Mouse (Mus musculus): Measurements from ENCODE around the gene Slc10a1. TPM values are rescaled to one million over a fixed set of nuclear protein-coding genes. Genes with fewer than 3 reads are reported as not detected.

Gene Slc10a1
- total RNA-seq (2021) = 6.0 TPM in 1 of 2 replicates, not detected in the other
- long read RNA-seq, transcript Slc10a1-201 (5 exons, 1,674 nt) = major isoform, 208 of 234 reads
- long read RNA-seq, partial matches to known transcripts = 12 of 234 reads
- long read RNA-seq, other reads (novel, unspliced or antisense) = 13 of 234 reads

DNA sequence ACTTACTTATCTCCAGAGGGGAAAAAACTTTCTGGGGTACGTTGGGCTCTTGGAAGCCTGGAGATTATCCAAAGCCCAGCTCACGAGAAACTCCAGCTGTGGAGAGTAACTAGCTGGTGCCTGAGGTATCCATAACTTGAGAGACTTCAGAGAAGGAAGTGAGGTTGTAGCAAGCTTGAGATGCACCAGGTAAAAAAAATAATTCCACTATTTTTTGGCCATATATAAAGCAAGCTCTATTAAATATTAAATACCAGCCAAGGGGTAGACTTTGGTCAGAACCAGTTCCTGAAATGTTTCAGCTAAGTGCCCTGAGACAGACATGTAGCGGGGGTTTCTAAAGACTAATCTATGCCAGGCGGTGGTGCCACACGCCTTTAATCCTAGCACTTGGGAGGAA is at the start of gene Slc10a1:
Gene Slc10a1 (minus strand): TSS at position 101 of the 400 bp plus-strand sequence.
- DNase-seq = no peak

DNA sequence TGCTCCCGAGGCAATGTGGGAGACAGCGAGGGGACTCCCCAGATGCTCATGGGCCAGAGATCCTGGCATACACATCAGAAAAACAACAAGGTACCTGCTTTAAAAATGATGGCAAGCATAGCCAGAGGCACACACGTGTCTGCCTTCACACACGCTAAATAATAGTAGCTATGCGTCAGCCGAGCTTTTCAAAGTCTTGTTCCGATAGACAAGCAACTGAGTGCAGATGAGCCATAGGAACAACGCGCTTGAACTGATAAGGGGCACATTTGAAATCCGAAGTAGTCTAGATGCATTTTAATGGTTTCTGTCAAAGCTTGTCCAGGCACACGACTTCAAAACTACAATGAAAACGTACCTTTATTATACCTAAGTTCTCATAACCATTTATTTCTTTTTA is 49.1 kb upstream of the Slc10a1 start:
- no peak for DNase-seq

DNA sequence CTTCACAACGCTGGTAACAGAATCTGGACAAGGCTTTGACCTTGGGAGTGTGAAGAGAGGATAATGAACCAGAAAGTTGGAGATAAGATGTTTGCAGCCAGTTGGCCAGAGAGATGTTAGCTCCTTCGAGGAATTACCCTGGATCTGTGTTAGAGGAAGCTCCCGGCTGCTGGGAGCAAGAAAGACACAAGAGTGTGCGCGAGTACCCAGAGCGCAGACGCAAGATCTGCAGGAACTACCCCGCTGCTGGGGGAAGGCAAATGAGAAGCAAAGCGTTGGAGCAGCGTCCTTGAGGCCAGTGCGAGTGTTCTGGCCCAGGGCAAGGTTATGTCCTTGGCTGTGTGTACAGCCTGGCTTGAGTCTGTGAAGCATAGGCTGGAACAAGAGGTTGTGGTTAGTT is 45.0 kb upstream of the Slc10a1 start:
- DNase-seq = peak; percentile 58

DNA sequence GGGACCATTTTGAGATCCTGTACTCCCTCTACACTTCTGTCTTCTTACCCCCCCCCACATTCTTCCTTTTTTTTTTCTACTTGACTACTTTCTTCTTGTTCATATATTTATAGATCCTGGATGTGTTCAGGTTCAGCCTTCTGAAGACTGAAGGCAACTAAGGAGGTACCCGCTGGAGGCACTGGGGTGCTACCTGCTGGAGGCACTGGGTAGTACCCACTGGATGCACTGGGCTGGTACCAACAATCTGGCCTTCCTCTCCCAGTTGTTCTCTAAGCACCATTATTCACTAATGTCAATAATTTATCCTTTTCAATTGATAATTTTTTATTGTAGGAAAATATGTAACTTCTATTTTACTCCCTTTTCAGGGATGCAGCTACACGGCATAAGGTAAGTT is 43.5 kb upstream of the Slc10a1 start:
- DNase-seq = no peak

DNA sequence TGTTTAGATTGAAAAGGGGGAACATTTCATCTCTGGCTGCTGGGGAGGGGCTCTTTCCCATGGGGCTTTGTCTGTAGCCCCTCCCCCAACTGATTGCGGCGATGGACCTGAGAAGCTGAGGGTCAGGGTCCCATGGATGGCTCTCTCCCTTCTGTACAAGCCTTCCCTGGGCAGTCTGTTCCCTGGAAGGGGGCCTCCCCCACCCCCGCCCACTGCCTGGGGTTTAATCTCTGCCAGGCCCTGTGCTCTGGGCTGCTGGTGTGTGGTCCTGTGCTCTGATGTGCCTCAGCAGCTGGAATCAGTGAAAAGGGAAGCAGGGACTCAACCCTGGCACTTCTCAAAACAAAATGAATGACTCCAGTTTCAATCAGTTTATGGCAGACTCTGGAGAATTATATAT is 41.3 kb upstream of the Slc10a1 start:
- no peak for DNase-seq

DNA sequence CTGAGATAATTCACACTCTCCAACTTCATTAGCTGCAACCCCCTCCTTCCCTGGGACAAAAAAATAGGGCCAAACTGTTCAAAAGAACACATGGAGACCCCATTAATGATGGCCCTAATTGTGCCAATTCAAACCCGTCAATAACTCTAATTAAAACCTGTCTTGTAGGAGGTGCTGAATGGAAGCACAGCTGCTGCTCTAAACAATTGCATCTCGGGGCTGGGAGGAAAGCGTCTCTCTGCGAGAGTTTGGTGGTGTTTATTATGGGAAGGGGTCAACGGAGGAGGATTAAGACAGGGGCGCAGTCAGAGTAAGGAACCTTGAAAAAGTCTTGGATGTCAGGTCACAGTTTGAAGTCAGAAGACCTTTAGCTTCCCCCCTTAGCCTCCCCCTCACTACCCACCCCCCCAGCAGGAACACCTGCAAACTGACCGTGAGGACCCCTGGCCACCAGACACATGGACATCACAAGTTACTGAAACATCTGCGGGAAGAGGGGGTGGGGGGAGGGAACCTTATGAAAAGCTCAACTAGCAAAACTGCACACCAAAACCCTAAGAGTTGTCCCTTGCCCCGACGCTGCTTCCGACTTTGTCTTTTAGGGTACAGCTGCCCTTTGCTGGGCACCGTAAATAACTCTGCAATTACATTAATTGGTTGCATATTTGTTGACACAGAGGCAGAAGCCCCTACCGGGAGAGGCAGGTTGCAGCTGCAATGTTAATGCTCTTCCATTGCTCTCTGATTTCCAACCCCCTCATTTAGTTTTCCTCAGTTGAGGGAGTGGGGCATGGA is 34.5 kb upstream of the Slc10a1 start:
- DNase-seq = no peak

DNA sequence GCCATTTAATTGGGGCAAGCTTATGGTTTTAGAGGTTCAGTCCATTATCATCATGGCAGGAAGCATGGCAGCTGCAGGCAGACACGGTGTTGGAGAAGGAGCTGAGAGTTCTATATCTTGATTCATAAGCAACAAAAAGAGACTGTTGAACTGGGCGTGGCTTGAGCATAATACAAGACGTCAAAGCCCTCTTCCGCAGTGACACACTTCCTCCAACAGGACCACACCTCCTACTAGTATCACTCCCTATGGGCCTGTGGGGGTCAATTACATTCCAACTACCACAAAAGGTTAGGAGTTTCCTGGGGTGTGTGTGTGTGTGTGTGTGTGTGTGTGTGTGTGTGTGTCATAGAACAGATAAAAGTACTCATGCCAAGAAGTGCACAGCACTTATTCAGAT is 32.4 kb upstream of the Slc10a1 start:
- no peak for DNase-seq

DNA sequence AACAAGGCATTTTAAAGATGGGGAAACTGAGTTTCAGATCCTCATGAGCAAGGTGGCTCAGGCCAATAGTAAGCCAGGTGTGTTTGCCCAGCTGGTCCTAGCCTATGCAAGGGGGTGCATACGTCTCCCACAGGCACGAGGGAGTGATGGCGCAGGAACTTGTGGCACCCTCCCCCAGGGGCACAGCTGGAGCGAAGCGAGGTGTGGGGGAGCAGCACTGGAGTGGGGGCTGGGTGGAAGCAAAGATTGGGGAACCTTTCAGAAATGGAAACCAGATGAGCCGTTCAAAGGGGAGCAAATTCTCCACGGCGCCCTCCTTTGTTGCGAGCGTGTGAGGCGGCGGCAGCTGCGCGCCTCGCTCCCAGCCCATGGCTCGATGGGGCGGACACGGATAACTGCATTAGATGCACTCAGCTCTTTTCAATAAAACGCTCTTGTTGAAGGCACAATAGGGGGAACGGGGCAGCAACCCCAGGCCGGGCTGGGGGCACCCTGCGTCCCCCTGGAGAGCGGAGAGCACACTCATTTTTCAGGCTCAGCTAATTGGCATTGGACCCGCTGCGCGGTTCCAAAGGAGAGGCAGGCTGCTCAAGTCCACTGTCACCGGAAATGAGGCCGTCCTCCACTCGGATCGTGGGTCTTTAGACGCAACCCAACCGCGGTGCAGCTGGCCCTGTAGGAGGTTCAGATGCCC is 30.2 kb upstream of the Slc10a1 start:
- no peak for DNase-seq

DNA sequence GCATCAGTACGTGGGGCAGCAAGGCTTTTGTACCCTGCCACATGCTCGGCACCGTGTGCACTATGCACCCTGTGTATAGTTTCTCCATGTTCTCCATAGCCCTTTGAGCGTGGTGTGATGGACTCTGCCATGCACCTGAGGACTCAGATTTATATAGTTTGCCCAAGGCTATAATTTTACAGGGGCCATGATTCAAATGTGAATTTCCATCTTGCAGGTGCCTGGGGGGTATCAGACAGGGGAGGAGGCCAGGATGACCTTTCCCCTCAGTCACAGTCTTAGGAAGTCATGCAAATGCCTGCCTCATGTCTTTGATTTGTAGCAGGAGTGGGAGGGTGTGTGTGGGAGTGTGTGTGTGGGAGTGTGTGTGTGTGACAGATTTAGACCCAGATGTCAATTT is 29.1 kb upstream of the Slc10a1 start:
- no peak for DNase-seq

DNA sequence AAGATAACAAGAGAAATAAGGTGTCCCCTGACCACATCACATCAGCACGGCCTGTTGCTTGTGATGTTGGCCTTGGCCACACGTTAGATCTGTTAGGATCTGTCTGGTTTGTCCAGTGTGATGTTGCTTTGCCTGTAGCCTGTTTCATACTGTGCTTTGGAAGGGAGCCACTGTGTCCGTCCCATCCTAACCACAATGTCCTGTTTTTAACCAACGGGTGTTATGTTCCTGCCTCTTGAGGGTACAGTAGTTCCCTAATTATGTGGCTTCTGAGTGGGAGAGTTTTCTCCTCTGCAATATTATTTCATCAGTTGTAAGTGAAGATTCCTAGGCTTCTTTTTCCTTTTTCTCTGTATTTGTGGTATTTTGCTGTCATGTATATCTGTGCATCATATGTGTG is 26.8 kb upstream of the Slc10a1 start:
- DNase-seq = no peak

DNA sequence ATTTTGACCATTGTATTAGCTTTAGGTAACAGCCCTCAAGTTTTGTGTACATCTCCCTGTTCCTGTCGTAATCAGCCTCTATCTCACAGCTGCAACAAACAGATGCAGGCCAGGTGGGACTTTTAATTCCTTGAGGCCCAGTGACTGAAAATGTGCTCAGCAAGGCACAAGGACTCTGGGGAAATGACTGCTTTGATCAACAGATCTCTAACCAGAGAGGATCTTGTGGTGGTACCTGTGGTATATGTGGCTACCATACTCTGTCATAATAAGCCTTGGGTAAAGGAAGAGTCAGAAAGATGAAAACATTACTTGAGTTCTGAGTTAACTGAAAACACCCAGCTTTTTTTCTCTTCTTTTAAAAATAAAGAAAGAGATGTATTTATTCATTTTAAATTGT is 25.3 kb upstream of the Slc10a1 start:
- no peak for DNase-seq

DNA sequence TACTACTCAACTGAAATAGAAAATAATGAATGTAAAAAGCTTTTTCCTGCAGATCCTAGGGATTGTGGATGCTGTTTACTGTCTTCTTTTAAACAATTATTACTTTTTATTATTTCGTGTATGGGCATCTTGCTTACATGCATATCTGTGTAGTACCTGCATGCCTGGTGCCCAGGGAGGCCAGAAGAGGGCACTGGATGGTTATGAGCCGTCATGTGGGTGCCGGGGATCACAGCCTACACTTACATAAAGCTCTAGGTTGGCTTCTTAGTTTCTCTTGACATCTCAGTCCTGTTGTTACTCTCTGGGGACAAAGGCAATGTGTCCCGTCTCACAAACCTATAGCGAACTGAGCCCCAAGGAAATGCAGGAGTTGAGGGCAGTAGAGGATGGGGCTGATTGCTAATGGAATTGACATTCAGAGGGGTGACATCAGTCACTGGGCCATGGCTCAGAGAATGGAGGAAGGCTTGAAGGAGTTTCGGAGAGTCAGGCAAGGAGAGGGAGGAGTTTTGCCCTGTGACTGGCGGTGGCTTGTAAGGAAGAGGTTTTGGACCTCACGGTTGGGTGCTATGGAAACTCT is 24.1 kb upstream of the Slc10a1 start:
- DNase-seq = peak; percentile 42

DNA sequence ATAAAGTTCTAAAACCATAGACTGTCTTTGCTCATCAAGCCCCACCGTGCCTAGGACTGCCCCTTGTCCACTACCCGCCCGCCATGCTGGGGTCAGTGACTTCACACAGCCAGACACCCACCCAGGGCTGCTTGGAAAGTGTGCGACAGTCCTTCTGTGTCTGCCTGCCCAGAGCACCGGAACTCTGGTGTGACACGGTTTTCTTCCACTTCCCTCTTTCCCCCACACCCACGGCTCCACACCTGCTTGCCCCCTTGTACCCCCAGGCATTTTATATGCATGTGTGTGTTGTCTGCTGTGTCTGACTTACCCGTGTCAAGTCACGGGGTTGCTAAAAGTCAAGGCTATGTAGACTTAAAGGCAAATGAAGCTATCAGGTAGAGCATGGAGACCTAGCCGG is 23.3 kb upstream of the Slc10a1 start:
- no peak for DNase-seq

DNA sequence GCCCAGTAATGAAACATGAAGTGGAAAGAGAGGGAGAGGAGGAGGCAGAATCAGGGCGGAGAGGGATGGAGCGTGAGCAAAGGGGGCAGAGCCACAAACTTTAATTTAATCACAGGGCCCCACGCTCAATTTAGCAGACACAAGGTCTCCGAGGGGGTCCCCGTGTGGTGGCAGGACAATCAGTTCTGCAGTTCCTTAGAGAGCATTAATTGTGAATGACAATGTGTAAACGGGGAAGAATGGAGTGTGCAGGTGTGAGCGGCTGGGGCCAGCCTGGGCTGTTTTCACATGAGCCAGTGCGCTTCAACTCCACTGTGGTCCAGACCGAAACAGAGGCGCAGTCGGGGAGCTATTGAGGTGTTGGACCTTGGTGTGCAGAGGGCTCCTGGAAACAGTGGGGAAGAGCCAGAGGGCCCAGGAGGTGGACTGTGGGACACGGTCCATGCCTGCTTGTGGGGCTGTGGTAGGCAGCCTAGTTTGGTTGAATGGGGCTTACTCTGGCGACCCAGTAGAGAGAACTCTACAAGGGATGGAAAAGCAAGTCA is 22.5 kb upstream of the Slc10a1 start:
- DNase-seq = no peak

DNA sequence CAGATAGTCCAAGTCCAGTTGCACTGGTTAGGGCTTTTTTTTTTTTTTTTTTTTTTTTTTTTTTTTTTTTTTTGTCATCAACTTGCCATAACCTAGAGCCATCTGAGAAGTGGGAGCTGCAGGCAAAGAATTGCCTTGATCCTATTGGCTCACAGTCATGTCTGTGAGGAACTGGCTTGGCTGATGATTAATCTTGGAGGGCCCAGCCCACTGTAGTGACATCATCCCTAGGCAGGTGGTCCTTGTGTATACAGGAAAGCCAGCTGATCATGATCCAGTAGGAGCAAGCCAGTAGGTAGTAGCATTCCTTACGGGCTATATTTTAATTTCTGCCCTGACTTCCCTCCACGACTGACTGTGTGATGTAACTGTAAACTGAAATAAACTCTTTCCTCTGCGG is 19.8 kb upstream of the Slc10a1 start:
- DNase-seq = no peak

DNA sequence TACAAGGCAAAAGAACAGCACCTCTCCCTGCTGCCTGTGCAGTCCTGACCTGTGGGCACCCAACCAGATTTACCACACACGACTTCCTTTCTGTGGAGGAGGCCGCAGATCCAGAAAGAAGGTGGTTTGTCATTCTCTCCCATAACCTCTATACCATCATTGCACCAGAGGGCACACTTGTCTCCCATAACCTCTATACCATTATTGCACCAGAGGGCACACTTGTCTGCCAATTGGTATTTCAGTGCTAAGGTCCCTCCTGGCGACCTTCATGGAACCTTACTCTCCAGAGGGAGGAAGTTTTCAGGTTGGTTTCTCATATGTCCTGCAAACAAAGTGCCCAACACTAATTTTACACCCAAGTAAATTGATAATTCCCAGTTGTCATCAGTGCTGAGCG is 18.1 kb upstream of the Slc10a1 start:
- DNase-seq = no peak

DNA sequence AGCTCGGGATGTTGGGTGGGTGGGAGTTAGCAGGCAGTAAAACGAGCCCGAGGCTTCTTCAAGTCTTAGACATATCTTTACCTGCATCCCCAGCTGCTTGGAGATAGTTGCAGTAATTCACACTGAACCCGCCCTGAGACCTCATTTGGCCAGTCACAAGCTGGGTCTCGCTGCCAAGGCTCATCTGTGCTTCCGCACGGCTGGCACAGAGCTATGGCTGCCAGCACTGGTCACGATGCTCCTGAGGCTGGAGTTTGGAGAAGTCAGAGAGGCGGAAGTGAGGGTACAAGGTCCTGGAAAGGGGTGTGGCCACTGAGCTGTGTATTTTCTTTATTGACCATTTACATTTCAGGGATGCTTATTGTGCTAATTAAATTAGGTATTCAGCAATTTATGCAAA is 15.2 kb upstream of the Slc10a1 start:
- DNase-seq = no peak

DNA sequence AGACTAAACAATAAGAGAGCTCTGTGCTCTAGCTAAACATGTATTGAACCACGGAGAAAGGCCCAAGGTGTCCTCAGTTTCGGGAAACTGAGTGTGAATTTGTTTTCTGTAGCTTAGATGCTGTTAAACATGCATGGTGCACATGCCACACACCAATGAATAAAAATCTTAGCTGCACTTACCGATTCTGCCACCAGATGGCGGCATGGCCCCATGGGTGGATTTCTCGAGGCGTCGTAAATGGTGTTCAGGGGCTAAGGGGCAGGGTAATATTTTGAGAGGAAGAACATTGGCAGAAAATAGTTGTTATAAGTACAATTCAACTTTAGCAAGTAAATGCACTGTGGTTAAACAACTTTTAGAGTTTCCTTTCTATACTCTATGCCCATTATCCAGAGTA is 13.8 kb upstream of the Slc10a1 start:
- DNase-seq = peak; percentile 71

DNA sequence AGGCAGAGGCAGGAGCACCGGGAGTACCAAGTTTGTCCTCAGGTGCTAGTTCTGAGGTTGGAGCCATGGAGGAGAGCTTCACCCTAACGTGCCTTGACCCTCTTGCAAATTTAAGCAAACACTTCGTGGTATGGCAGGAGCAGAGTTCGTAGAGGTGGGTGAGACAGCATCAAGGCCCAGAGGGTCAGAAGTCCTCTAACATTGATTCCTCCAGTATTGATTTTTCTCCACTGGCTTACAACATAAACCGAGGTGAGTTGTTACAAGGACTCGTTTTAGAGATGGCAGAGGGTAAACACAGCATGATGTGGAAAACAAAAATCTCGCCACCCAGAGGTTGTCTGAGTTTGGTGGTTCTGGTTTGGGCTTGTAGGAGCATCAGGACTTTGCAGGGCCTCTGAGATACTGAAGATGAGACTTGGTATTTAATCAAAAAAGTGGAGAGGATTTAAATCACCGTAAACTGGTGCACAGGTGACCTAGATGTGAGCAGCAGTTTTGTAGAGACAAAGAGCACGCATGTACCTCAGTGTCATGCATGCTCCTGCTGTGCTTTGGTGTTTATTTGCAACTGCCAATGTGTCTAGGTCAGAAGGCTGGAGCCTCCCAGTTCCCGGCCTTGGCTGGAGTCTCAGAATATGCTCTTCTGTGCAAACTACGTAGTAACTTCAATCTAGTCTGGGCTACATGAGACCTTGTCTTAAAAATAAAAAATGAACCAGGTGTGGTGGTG is 7.6 kb upstream of the Slc10a1 start:
- DNase-seq = no peak

DNA sequence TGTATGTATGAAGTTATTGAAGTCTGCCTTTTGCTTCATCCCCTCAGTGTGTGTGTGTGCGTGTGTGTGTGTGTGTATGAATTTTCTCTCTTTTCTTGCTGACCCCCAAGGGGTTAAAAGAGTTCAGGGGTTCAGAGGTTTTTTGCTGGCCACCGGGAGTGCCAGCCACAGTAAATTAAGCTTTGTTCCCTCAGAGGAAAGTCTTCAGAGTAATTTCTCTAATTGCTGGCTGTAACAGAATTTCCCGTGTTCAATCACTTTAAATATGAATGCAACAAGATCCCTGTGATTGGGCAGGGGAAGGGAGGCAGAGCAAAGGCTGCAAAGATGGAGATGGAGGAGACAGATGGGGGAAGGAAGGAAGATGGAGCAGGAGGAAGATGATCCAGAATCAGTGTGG is 3.3 kb upstream of the Slc10a1 start:
- no peak for DNase-seq

DNA sequence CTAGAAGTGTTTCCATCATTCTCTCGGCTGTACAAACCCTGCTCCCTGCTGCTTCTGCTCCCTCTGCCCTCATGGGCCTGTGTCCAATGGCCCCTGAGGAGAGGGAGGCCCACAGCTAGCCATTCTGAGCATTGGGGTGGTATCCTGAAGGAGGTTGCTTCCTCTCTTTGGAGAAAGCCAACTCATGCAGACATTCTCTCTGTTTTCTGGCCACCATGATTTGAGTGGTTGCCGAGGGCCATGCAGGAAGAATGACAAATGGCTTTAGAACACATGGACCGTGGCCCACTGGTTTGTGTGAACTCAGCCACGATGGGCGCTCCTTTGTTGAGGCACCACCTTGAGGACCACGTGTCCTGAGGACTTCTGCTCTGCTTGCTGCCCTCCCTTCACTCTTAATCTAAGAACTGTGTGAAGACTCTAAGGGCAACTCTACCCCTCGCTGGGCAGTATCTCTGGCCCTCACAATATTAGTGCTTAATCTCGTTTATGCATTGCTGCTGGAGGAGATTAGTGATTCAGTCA is 1.7 kb upstream of the Slc10a1 start:
- no peak for DNase-seq

DNA sequence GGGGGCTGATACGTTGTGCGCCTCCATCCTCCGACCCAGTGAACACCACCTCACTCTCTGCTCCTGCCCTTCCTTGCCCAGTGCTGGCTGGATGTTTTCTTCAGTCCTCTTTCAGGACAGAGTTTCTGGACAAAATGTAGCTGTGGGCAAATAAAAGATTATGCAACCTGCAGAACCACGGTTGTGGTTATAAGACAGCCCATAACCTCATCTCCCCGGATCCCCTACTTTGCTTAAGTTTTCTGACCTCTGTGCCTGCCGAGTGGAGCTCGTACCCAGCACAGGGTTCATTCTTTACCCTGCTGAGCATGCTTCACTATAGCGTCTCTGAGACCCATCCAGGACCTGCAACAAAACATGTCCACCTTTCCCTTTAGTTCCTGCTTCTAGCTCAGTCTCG is 587 bp downstream of the Slc10a1 start:
- no peak for DNase-seq

Data from adrenal gland, postnatal 25 days (tissue).